Mouse (Mus musculus): ENCODE data around the gene Tmem102. TPM values are rescaled to one million over a fixed set of nuclear protein-coding genes. Genes with fewer than 3 reads are reported as not detected.

Tmem102 gene
- total RNA-seq, 2 experiments from 2014 or later = 0.17 TPM; not detected in 1

GRCm38 (mm10) chr11:69787306-69787705, 18.1 kb downstream of the Tmem102 start:
- DNase-seq = no peak

DNA sequence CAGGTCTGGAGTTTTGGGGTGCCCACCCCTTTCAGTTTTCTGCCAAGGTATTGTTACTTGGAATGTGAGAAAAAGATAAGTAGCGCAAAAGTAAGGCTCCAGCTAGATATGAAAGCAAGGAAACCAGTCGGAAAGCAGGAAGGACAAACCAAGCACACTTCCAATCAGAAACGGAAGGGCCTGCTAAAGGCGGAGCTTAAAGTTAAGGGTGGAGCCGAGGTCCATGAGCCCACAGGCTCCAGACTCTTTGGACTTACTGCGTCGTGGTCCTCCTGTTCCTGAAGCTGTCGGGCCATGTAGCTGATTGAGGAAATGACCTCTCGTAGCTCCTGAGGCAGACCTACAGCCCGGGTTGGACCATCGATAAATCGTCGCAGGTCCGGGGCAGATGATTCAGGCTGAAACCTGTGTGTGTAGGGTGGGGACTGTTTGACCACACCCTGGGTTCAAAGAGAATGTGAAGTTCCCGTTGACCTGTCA, 20.6 kb downstream of the Tmem102 start:
- no peak for DNase-seq

GRCm38 (mm10) chr11:69781828-69782227, 23.6 kb downstream of the Tmem102 start:
- DNase-seq = no peak

GRCm38 (mm10) chr11:69778985-69779384, 26.4 kb downstream of the Tmem102 start:
- DNase-seq = no peak

DNA sequence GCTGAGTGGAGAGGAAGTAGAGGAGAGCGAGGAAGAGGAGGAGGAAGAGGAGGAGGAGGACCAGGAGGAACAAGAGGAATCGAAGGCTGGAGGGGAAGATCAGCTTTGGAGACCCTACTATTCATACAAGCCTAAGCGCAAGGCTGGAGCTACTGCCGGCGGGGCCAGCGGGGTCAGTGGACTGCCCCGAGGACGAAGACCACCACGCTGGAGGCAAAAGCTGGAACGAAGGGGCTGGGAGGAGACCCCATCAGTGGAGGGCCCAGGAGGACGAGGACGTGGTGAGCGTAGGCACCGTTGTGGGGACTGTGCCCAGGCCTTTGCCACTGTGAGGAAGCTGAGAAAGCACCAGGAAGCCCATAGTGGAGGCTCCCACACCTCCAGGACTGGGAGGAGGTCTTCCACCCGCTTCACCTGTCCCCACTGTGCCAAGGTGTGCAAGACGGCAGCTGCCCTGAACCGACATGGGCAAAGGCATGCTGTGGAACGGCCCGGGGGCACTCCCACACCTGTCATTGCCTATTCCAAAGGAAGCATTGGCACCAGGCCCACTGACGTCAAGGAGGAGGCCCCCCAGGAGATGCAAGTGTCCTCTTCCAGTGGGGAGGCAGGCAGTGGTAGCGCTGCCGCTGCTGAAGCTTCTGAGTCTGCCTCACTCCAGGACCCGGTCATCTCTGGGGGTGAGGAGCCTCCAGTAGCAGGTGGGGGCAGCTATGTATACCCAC, 27.0 kb downstream of the Tmem102 start:
- no peak for DNase-seq

- no peak for DNase-seq
These were observed 27.7 kb downstream of the Tmem102 start for GRCm38 (mm10) chr11:69777504-69778257.

DNA sequence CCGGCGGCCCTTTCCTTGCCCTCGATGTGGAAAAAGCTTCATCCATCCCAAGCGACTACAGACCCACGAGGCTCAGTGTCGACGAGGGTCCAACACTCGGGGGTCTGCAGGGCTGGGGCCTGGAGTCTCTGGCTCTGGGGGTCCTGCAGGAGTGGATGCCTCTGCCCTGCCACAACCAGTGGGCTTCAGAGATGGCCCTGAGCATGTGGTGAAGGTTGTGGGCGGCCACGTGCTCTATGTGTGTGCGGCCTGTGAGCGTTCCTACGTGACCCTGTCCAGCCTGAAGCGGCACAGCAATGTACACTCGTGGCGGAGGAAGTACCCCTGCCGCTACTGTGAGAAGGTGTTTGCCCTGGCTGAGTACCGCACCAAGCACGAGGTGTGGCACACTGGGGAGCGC, 28.9 kb downstream of the Tmem102 start:
- DNase-seq = no peak

- no peak for DNase-seq
These were observed 29.7 kb downstream of the Tmem102 start for GRCm38 (mm10) chr11:69775716-69776115.

GRCm38 (mm10) chr11:69774961-69775360, 30.5 kb downstream of the Tmem102 start:
- no peak for DNase-seq

- DNase-seq = no peak
These were observed 37.9 kb downstream of the Tmem102 start for GRCm38 (mm10) chr11:69767625-69767909.

GRCm38 (mm10) chr11:69766872-69767624, 38.4 kb downstream of the Tmem102 start:
- no peak for DNase-seq

GRCm38 (mm10) chr11:69766126-69766609, 39.3 kb downstream of the Tmem102 start:
- peak; percentile 69 to 81 for DNase-seq

GRCm38 (mm10) chr11:69765221-69766125, 40.0 kb downstream of the Tmem102 start, which contains the start of gene Zbtb4:
Gene Zbtb4 (plus strand): TSS chr11:69765912.
- peak in 1 of 2 experiments; percentile 31 for DNase-seq

GRCm38 (mm10) chr11:69763551-69763950, 41.9 kb downstream of the Tmem102 start:
- no peak for DNase-seq

DNA sequence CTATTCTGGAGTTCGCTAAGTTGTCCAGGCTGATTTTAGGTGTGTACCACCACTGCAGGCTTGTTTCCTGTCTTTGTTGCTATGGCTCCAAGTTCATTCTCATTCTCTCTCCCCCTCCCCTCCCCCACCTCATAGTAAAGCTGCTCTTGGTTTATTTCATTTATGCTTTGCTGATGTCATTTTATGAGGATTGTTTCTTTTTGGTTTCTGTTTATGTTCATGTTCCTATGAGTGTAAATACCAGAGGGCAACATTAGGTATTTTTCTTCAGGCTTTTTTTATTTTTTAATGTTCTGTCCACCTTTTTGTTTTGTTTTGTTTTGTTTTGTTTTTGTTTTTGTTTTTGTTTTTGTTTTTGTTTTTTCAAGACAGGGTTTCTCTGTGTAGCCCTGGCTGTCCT, 43.6 kb downstream of the Tmem102 start, which contains the start of gene Slc35g3:
TSS of gene Slc35g3 (minus strand) at position 101 of the 400 bp plus-strand sequence.
- no peak for DNase-seq

- DNase-seq = no peak
These were observed 44.6 kb downstream of the Tmem102 start for GRCm38 (mm10) chr11:69760901-69761200.

DNA sequence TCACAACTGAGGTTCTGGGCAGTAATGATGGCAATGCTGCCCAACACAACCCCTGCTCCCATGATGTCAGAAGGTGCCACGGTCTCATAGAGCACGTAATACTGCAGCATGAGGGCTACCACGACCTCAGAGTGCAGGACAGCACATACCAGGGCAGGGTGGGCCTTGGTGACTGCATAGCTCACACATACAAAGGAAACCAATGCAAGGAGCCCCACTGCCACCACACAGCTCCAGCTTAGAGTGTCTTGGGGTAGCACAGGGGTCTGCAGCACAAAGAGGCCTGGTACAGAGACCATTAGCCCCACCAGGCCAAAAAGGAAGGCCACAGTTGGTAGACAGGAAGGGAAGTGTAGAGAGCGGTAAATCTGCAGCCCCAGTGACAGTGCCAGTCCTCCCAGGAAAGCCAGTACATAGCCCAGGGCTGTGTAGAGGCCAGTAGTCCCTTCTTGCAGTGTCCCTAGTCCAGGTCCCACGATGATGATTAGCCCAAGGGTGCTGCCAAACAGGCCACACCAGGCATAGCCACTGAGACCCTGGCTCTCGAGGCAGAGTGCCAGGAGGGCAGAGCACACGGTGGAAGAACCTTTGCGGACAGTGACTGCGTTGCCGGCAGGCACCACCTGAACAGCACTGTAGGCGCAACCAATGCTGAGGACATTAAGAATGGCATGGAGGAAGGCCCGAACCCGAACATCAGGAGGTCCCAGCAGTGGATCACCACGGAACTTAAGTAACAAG, 45.1 kb downstream of the Tmem102 start:
- DNase-seq = no peak

DNA sequence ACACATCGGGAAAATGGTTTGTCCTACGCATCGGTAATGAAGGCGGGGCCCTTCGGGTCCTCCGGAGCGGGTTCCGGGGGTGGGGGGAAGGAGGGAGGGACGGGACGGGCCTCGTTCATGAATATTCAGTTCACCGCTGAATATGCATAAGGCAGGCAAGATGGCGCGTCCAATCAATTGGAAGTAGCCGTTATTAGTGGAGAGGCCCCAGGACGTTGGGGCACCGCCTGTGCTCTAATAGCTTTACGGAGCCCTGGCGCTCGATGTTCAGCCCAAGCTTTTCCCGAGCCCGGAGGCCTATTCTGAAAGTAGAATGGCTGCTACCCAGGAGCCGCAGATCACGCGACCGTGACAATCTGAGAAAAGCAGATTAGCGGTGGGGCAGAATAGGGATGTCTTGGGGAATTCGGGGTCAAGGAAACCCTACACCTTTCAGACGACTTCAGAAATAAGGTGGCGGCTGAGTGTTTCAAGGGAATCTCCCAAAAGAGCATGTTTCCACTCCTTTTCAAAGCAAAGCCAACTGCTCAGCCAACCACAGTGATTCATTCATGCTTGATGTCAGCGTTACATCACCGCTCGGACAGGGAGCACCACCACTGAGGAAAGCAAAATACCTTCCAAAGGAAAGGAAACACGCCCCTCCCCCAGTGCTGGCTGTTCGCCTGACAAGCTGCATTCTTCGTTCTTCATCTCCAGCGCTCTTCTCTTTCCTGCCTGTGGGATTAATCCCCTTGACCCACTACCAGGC, 46.3 kb downstream of the Tmem102 start:
- peak; percentile 77 to 86 for DNase-seq

DNA sequence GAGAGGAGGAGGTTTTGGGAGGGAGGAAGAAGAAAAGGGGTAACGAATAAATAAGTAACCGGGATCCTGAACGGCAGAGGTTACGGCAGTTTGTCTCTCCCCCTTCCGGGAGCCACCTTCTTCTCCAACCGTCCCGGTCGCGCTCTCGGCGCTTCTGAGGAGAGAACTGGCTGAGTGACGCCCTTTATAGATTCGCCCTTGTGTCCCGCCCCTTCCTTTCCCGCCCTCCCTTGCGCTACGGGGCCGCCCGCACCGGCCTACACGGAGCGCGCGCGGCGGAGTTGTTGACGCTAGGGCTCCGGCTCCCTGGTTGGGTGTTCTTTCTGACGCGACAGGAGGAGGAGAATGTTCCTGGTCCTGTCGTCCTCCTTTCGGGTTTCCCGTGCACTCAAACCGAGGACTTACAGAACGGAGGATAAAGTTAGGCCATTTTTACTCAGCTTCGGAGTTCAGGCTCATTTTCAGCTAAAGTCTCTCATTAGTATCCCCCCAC, 46.9 kb downstream of the Tmem102 start, which contains the start of gene Polr2a:
TSS of gene Polr2a (minus strand) at position 160 of the 493 bp plus-strand sequence.
- DNase-seq = peak; percentile 96 to 97

- peak; percentile 96 to 98 for DNase-seq
These were observed 47.4 kb downstream of the Tmem102 start for GRCm38 (mm10) chr11:69758090-69758456.
